Mouse (Mus musculus): ENCODE results near the gene Fbxl15.
A peak's percentile ranks its signal among the peaks of the same experiment; 100 is the strongest.

Fbxl15 gene

GRCm38 (mm10) chr19:46323716-46324115, 4.3 kb upstream of the Fbxl15 start:
- no peak for DNase-seq

GRCm38 (mm10) chr19:46324366-46324765, 3.6 kb upstream of the Fbxl15 start:
- no peak for DNase-seq

- no peak for DNase-seq
Observed at GRCm38 (mm10) chr19:46324918-46325317, 3.1 kb upstream of the Fbxl15 start.

GRCm38 (mm10) chr19:46326019-46326755, 1.8 kb upstream of the Fbxl15 start:
- DNase-seq: no peak

GRCm38 (mm10) chr19:46326756-46327305, 1.2 kb upstream of the Fbxl15 start, which contains the start of gene Psd:
Gene Psd (minus strand): TSS chr19:46327156.
- peak; percentile 78 for DNase-seq

GRCm38 (mm10) chr19:46327531-46328064, 386 bp upstream of the Fbxl15 start:
- DNase-seq: no peak

GRCm38 (mm10) chr19:46329031-46329641, 1.2 kb downstream of the Fbxl15 start:
- DNase-seq: no peak

- peak; percentile 82 for DNase-seq
Observed at GRCm38 (mm10) chr19:46329951-46330350, 2.0 kb downstream of the Fbxl15 start.

GRCm38 (mm10) chr19:46330696-46331095, 2.7 kb downstream of the Fbxl15 start:
- DNase-seq: no peak

- no peak for DNase-seq
Observed at GRCm38 (mm10) chr19:46331326-46331725, 3.3 kb downstream of the Fbxl15 start.

- no peak for DNase-seq
Observed at GRCm38 (mm10) chr19:46331936-46332335, 4.0 kb downstream of the Fbxl15 start.

- no peak for DNase-seq
Observed at GRCm38 (mm10) chr19:46332721-46333339, 4.8 kb downstream of the Fbxl15 start.

- DNase-seq: no peak
Observed at GRCm38 (mm10) chr19:46333906-46334305, 5.9 kb downstream of the Fbxl15 start.

- no peak for DNase-seq
Observed at GRCm38 (mm10) chr19:46337719-46338330, 9.8 kb downstream of the Fbxl15 start.

GRCm38 (mm10) chr19:46338331-46338936, 10.4 kb downstream of the Fbxl15 start, which contains the start of gene Cuedc2:
Gene Cuedc2 (minus strand): TSS chr19:46338702.
- DNase-seq: peak; percentile 96

- DNase-seq: no peak
Observed at GRCm38 (mm10) chr19:46338942-46339286, 10.9 kb downstream of the Fbxl15 start.

GRCm38 (mm10) chr19:46339287-46339971, 11.4 kb downstream of the Fbxl15 start:
- DNase-seq: no peak

- DNase-seq: no peak
Observed at GRCm38 (mm10) chr19:46344710-46345419, 16.9 kb downstream of the Fbxl15 start.

GRCm38 (mm10) chr19:46347146-46347545, 19.2 kb downstream of the Fbxl15 start:
- DNase-seq: no peak

- no peak for DNase-seq
Observed at GRCm38 (mm10) chr19:46347936-46348668, 20.1 kb downstream of the Fbxl15 start.

All from right cerebral cortex, postnatal 25 days (tissue).